Mouse (Mus musculus): ENCODE measurements around the gene Gnai3. TPM values are rescaled to one million over a fixed set of nuclear protein-coding genes. Genes with fewer than 3 reads are reported as not detected.

Gnai3 gene
- total and polyA plus RNA-seq, 2 experiments: 19.0 to 89.5 TPM

DNA sequence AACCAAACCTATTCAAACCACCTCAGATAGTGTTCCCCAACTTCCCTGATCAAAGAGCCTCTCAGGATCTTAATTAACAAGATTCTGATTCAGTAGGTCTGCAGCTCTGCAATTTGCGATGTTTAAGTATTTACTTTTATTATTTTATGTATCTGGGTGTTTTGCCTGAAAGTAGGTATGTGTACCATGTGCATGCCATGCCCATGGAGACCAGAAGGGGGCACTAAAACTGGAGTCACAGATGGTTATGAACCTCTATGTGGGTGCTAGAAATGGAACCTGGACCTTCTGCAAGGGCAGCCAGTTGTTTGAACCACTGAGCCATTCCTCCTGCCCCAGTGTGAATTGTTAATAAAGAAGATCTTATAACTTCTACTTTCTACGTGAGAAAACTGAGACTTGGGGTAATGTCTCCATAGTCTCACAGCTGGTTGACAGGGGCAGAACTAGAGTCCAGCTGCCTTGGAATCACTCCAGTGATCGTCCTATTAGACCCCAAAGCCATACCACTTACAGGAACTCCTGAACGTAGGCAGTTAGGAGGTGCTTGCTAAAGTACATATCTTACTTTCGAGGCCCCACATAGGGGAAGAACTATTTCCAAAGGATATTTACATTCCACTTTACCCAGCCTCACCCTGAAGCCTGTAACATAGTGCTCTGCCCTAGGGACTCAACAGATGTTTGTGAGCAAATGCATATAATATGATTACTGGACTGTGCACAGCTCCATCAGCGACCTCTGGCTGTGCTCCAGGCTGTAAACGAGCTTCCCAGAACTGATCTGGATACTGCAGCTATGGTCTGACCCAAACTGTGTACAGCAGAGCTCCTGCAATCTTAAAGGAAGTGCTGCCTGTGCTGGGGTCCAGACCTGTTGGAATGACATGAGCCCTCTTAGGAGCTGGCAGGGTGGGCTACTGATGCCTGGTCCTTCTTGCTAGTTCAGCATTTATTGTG, 33.1 kb upstream of the Gnai3 start:
- DNase-seq (ENCODE audit: extremely low read depth, low read depth, low spot score): no peak
- H3K36me3 ChIP-seq (ENCODE audit: control insufficient read depth, insufficient read depth, low read length): no peaks in the 10 kb centered on the region
- H3K27ac ChIP-seq (replicated peaks; ENCODE audit: insufficient read depth, low read depth, low read length): no peak overlapping the region
- H3K9ac ChIP-seq (ENCODE audit: low read depth, low read length): no peak overlapping the region
- H3K79me2 ChIP-seq (ENCODE audit: control insufficient read depth, insufficient read depth, low read length): no peaks in the 10 kb centered on the region
- H3K4me1 ChIP-seq (ENCODE audit: control insufficient read depth, insufficient read depth, low read length): no peaks in the 10 kb centered on the region
- H3K4me3 ChIP-seq (ENCODE audit: insufficient read depth, low read depth, low read length): no peak overlapping the region
- no peak for TF ChIP-seq CTCF (IDR thresholded peaks at IDR 0.05; ENCODE audit: low read depth, low read length)
- TF ChIP-seq POLR2A (IDR thresholded peaks at IDR 0.05; ENCODE audit: extremely low read depth, insufficient read depth, low read length): no peak
- peaks cover 2% of the 10 kb centered on the region; the same call in 1 of the 2 replicates for H3K27me3 ChIP-seq (ENCODE audit: control insufficient read depth, insufficient read depth, low read length)
- WGBS: 76% methylated on average over 7 of the region's 7 CpGs

DNA sequence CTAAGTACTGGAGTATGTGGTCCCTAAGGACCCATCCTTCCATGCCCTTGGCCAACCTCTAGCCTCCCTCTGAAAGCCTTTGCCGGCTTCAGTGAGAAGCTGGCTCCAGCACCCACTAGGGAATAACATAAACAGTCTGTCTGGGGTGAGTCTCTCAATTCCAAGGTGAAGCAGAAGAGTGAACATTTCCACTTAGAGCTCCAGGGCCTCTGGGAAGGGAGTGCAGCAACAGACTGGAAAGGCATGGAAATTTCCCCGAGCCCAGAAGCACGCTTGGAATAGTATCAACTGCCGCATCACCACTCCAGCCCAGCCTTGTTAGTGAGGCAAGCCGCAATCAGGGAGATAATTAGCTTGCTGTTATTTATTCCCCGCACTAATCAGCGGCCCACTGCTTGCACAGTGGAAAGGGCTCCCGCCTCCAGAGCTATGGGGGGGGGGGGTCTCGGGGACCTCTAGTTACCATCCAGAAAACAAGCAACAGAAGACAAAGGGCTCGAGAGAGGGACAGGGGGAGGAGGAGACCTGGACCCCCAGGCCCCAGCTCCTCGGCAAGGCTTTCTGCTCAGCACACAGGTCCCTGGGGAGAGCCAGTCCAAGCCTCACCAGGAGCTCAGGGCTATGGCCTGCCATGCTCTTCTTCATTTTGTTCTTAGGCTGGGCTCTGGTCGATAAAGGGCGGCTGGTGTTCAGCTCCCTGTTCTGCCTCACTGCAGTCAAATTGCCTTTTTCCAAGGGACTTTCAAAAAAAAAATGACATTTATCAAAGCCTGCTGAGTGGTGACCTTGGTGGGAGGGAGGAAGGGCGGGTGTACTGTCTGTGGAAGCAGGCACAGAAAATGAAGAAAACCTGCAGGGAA, 29.0 kb upstream of the Gnai3 start:
- Histone ChIP-seq H3K27ac (replicated peaks; ENCODE audit: insufficient read depth, low read depth, low read length) (no peak overlapping the region), H3K4me1 (ENCODE audit: control insufficient read depth, insufficient read depth, low read length) (no peaks in the 10 kb centered on the region), H3K9ac (ENCODE audit: low read depth, low read length) (no peak overlapping the region), H3K27me3 (ENCODE audit: control insufficient read depth, insufficient read depth, low read length) (peaks cover 2% of the 10 kb centered on the region; the same call in 1 of the 2 replicates), H3K36me3 (ENCODE audit: control insufficient read depth, insufficient read depth, low read length) (no peaks in the 10 kb centered on the region), H3K4me3 (ENCODE audit: insufficient read depth, low read depth, low read length) (no peak overlapping the region), H3K79me2 (ENCODE audit: control insufficient read depth, insufficient read depth, low read length) (no peaks in the 10 kb centered on the region)
- 50% methylated on average over 14 of the region's 14 CpGs for WGBS
- no peak for TF ChIP-seq POLR2A (IDR thresholded peaks at IDR 0.05; ENCODE audit: extremely low read depth, insufficient read depth, low read length)
- DNase-seq (ENCODE audit: extremely low read depth, low read depth, low spot score): peak; percentile 29

DNA sequence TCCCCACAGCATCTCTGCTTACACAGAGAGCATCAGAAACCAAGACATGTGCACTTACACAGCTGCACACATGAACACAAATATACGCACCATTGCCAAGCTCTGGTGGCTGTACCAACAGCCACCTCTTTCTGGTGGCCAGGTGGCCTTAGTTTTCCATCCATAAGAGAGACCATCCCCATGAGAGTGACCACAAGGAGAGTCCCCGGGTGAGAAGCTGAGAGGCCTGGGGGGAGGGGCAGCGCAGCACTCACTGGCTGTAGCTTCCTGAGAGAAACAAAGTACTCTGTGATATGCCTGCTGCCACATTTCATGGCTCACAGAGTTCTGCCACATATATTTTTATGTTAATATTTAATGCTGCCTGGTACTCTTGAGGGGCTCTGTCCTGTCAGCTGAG, 23.3 kb upstream of the Gnai3 start:
- no peak overlapping the region for H3K9ac ChIP-seq (ENCODE audit: low read depth, low read length)
- no peaks in the 10 kb centered on the region for H3K36me3 ChIP-seq (ENCODE audit: control insufficient read depth, insufficient read depth, low read length)
- no peaks in the 10 kb centered on the region for H3K79me2 ChIP-seq (ENCODE audit: control insufficient read depth, insufficient read depth, low read length)
- H3K4me1 ChIP-seq (ENCODE audit: control insufficient read depth, insufficient read depth, low read length): 0 out of 2 replicates have a peak, but pooled peaks cover 1% of the 10 kb centered on the region
- 61% methylated on average over 3 of the region's 3 CpGs for WGBS
- no peak for TF ChIP-seq POLR2A (IDR thresholded peaks at IDR 0.05; ENCODE audit: extremely low read depth, insufficient read depth, low read length)
- no peak for TF ChIP-seq CTCF (IDR thresholded peaks at IDR 0.05; ENCODE audit: low read depth, low read length)
- H3K27me3 ChIP-seq (ENCODE audit: control insufficient read depth, insufficient read depth, low read length): no peaks in the 10 kb centered on the region; the same call in 1 of the 2 replicates
- no peak overlapping the region for H3K4me3 ChIP-seq (ENCODE audit: insufficient read depth, low read depth, low read length)
- H3K27ac ChIP-seq (replicated peaks; ENCODE audit: insufficient read depth, low read depth, low read length): no peak overlapping the region
- no peak for DNase-seq (ENCODE audit: extremely low read depth, low read depth, low spot score)

DNA sequence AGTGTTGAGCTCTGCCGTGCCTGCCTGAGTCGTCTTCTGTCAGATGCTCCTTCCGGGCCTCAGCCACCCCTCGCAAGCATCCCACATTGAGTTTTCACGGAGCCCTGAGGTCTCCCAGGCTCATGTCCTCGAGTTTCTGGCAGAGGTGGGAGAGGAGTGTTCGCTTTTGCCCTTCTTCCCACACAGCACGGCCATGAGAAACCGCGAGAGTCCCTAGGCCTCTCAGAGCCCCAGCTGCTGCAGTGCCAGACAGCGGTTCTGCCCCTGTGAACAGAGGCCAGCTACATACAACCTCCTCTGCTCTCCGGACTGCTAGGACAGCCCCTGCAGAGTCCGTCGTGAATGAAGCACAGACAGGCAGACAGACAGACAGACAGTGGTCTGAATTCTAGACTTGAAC, 21.6 kb upstream of the Gnai3 start:
- H3K9ac ChIP-seq (ENCODE audit: low read depth, low read length): no peak overlapping the region
- H3K27me3 ChIP-seq (ENCODE audit: control insufficient read depth, insufficient read depth, low read length): no peaks in the 10 kb centered on the region; the same call in 1 of the 2 replicates
- no peak overlapping the region for H3K4me3 ChIP-seq (ENCODE audit: insufficient read depth, low read depth, low read length)
- 0 out of 2 replicates have a peak, but pooled peaks cover 1% of the 10 kb centered on the region for H3K4me1 ChIP-seq (ENCODE audit: control insufficient read depth, insufficient read depth, low read length)
- H3K27ac ChIP-seq (replicated peaks; ENCODE audit: insufficient read depth, low read depth, low read length): no peak overlapping the region
- TF ChIP-seq CTCF (IDR thresholded peaks at IDR 0.05; ENCODE audit: low read depth, low read length): no peak
- TF ChIP-seq POLR2A (IDR thresholded peaks at IDR 0.05; ENCODE audit: extremely low read depth, insufficient read depth, low read length): no peak
- DNase-seq (ENCODE audit: extremely low read depth, low read depth, low spot score): no peak
- WGBS: 73% methylated on average over 14 of the region's 14 CpGs
- H3K79me2 ChIP-seq (ENCODE audit: control insufficient read depth, insufficient read depth, low read length): no peaks in the 10 kb centered on the region
- H3K36me3 ChIP-seq (ENCODE audit: control insufficient read depth, insufficient read depth, low read length): no peaks in the 10 kb centered on the region

DNA sequence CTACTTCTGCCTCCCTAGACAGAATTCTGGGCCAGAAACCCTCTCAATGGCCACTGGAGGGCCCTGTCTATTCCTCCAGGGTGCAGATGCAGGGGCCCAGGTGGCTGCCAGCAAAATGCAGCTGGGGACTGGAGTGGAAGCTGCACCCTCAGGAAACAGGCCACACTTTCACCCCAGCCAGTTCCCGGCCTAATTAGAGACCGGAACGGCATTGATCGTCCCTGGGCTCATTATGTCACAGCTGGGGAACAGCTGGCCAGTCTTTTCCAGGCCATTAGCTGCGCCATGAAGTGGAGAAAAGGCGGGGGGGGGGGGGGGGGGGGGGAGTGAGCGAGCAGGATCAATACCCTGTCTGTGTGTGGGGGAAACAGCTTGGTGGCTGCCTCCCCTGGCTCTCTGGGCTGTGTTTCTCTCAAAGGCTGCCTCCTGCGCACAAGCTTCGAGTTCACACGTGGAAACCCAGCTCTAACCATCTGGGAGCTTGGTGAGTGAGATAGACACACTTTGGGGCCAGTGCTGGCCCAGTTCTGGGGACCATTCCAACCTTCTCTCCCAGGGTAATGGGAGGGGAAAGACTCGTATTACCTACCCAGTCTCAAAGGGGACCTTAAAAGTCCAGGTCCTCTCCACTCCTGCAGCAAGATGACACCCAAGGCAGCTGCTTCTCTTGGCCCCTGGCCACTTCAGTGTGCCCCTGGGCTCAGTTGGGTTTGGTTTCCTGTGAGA, 20.7 kb upstream of the Gnai3 start:
- H3K4me1 ChIP-seq (ENCODE audit: control insufficient read depth, insufficient read depth, low read length): 0 out of 2 replicates have a peak, but pooled peaks cover 1% of the 10 kb centered on the region
- H3K27me3 ChIP-seq (ENCODE audit: control insufficient read depth, insufficient read depth, low read length): no peaks in the 10 kb centered on the region
- no peak overlapping the region for H3K27ac ChIP-seq (replicated peaks; ENCODE audit: insufficient read depth, low read depth, low read length)
- 37% methylated on average over 10 of the region's 11 CpGs for WGBS
- no peak for TF ChIP-seq POLR2A (IDR thresholded peaks at IDR 0.05; ENCODE audit: extremely low read depth, insufficient read depth, low read length)
- TF ChIP-seq CTCF (IDR thresholded peaks at IDR 0.05; ENCODE audit: low read depth, low read length): peak; percentile 16; the same call in 1 of the 2 replicates
- H3K9ac ChIP-seq (ENCODE audit: low read depth, low read length): no peak overlapping the region
- H3K79me2 ChIP-seq (ENCODE audit: control insufficient read depth, insufficient read depth, low read length): no peaks in the 10 kb centered on the region
- no peaks in the 10 kb centered on the region for H3K36me3 ChIP-seq (ENCODE audit: control insufficient read depth, insufficient read depth, low read length)
- no peak for DNase-seq (ENCODE audit: extremely low read depth, low read depth, low spot score)
- no peak overlapping the region for H3K4me3 ChIP-seq (ENCODE audit: insufficient read depth, low read depth, low read length)
